Comparison of ENCODE assay signal across 14 mouse cellular contexts in the genomic region with DNA sequence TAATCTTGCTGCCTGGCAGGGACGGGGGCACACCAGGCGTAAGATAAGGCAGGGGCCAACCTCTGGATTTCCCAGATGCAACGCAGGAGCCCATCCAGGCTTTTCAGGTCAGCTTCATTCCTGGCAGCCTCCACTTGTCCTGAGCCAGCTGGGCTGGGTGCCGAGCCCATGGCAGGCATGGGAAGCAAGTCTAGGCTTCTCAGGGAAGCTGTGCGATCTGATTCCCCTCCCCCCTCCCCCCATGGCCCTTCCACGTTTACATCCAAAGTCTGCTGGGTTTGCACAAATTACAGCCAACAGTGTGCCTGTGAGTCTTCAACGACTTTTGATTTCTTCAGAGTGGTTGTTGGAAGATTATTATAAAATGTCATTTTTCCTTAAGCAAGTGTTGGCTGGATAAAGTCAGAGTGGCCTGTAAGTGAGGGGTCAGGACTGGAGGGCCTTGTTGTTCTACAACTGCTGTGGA. TPM values are rescaled to one million over a fixed set of nuclear protein-coding genes. Genes with fewer than 3 reads are reported as not detected.
A peak's percentile ranks its signal among the peaks of the same experiment; 100 is the strongest.
DNase-seq lines count a peak whose midpoint lies in the region; ATAC-seq lines count a peak whose summit lies in the region.
"Had no signal": no experiment of that assay in that cellular context is flagged by ENCODE, and none has a peak within 500 bp of the region (broad histone marks: within the 10 kb centered on the region; RNA-seq: fewer than 3 reads in every experiment).

No protein-coding gene starts in this region.

- H3K4me3 ChIP-seq in heart, embryonic 15.5 days: no peak overlapping the region
- H3K4me3 ChIP-seq in stomach, embryonic 16.5 days (replicated peaks; ENCODE audit: low read length): no peak overlapping the region
- no peak overlapping the region for H3K4me3 ChIP-seq in midbrain, embryonic 13.5 days (replicated peaks)
- H3K4me3 ChIP-seq: embryonic facial prominence, embryonic 15.5 days; left cerebral cortex, adult 2 months; liver, embryonic 13.5 days had no signal

- peak overlapping the region; percentile 13; the same call in 1 of the 2 replicates for H3K27ac ChIP-seq in heart, embryonic 15.5 days
- no peak overlapping the region for H3K27ac ChIP-seq in stomach, embryonic 16.5 days (ENCODE audit: low read length)
- no peak overlapping the region for H3K27ac ChIP-seq in midbrain, embryonic 13.5 days
- H3K27ac ChIP-seq: embryonic facial prominence, embryonic 15.5 days; left cerebral cortex, adult 2 months; liver, embryonic 13.5 days had no signal

- no peaks in the 10 kb centered on the region for H3K27me3 ChIP-seq in heart, embryonic 15.5 days
- no peaks in the 10 kb centered on the region for H3K27me3 ChIP-seq in stomach, embryonic 16.5 days (ENCODE audit: control insufficient read depth, insufficient read depth, low read length)
- H3K27me3 ChIP-seq in midbrain, embryonic 13.5 days: no peaks in the 10 kb centered on the region
- H3K27me3 ChIP-seq: embryonic facial prominence, embryonic 15.5 days; liver, embryonic 13.5 days had no signal

- no peak for ATAC-seq in heart, embryonic 15.5 days (replicated peaks; ENCODE audit: insufficient number of reproducible peaks, insufficient read depth, low FRiP score, low read depth)
- ATAC-seq in stomach, embryonic 16.5 days (ENCODE audit: insufficient read depth, low FRiP score): peak; percentile 48; the same call in 1 of the 2 replicates
- no peak for ATAC-seq in midbrain, embryonic 13.5 days
- ATAC-seq: forebrain, postnatal 0 days had no signal

- peaks cover 22% of the 10 kb centered on the region for H3K4me1 ChIP-seq in heart, embryonic 15.5 days (replicated peaks)
- H3K4me1 ChIP-seq in stomach, embryonic 16.5 days (ENCODE audit: control insufficient read depth, insufficient read depth, low read length): no peaks in the 10 kb centered on the region
- 0 out of 2 replicates have a peak, but pooled peaks cover 5% of the 10 kb centered on the region for H3K4me1 ChIP-seq in midbrain, embryonic 13.5 days (replicated peaks)
- H3K4me1 ChIP-seq: embryonic facial prominence, embryonic 15.5 days; liver, embryonic 13.5 days had no signal

- no peak overlapping the region for H3K4me2 ChIP-seq in heart, embryonic 15.5 days
- H3K4me2 ChIP-seq in stomach, embryonic 16.5 days (ENCODE audit: low read depth, low read length): no peak overlapping the region
- H3K4me2 ChIP-seq in midbrain, embryonic 13.5 days (replicated peaks): no peak overlapping the region
- H3K4me2 ChIP-seq: embryonic facial prominence, embryonic 15.5 days; liver, embryonic 13.5 days had no signal

- 57% methylated on average over 7 of the region's 7 CpGs for WGBS in heart, embryonic 15.5 days
- WGBS in stomach, embryonic 16.5 days: 64% methylated on average over 7 of the region's 7 CpGs
- 84% methylated on average over 7 of the region's 7 CpGs for WGBS in midbrain, embryonic 13.5 days

- H3K9me3 ChIP-seq in heart, embryonic 15.5 days (replicated peaks): no peaks in the 10 kb centered on the region
- no peaks in the 10 kb centered on the region for H3K9me3 ChIP-seq in stomach, embryonic 16.5 days (replicated peaks; ENCODE audit: control insufficient read depth, low read length)
- H3K9me3 ChIP-seq in midbrain, embryonic 13.5 days: no peaks in the 10 kb centered on the region
- H3K9me3 ChIP-seq: embryonic facial prominence, embryonic 15.5 days; liver, embryonic 13.5 days had no signal

- peak; percentile 55 for DNase-seq in adrenal gland, postnatal 14 days
- no peak for DNase-seq in adrenal gland, postnatal 4 days (ENCODE audit: low spot score in 2 of 2)
- DNase-seq in kidney, postnatal 36 days: peak; percentile 59 to 75
- DNase-seq in kidney, postnatal 4 days: no peak
- no peak for DNase-seq in right cerebral cortex, adult 18-20 months
- DNase-seq: forebrain, postnatal 0 days; liver, embryonic 13.5 days had no signal

- peaks cover 63% of the 10 kb centered on the region for H3K36me3 ChIP-seq in heart, embryonic 15.5 days
- peaks cover 4% of the 10 kb centered on the region; the same call in 1 of the 2 replicates for H3K36me3 ChIP-seq in stomach, embryonic 16.5 days (ENCODE audit: control insufficient read depth, insufficient read depth, low read length)
- H3K36me3 ChIP-seq in midbrain, embryonic 13.5 days: no peaks in the 10 kb centered on the region
- H3K36me3 ChIP-seq: embryonic facial prominence, embryonic 15.5 days; liver, embryonic 13.5 days had no signal

- H3K9ac ChIP-seq in heart, embryonic 15.5 days: no peak overlapping the region
- no peak overlapping the region for H3K9ac ChIP-seq in stomach, embryonic 16.5 days (ENCODE audit: low read length)
- no peak overlapping the region for H3K9ac ChIP-seq in midbrain, embryonic 13.5 days (replicated peaks)
- H3K9ac ChIP-seq: embryonic facial prominence, embryonic 15.5 days; forebrain, postnatal 0 days; liver, embryonic 13.5 days had no signal

RNA-seq across cellular contexts. Expression of a gene that starts 13.2 kb away (rescaled TPM):
- total RNA-seq in adrenal gland, postnatal 14 days (2021): 76.0 and 81.6 TPM in 2 replicates
- total RNA-seq in adrenal gland, postnatal 4 days (2021): 100 to 1,000 TPM; 158 to 160 TPM
- polyA plus RNA-seq in heart, embryonic 15.5 days (2015; fragmentation: Nextera tagmentation; extraction: Ambion mirVana): 222 and 235 TPM in 2 replicates
- 151 and 162 TPM in 2 replicates for polyA plus RNA-seq in stomach, embryonic 16.5 days (2015; fragmentation: Nextera tagmentation; extraction: Ambion mirVana)
- polyA plus RNA-seq in midbrain, embryonic 13.5 days (2015; fragmentation: Nextera tagmentation; extraction: Ambion mirVana): 13.8 and 15.9 TPM in 2 replicates
- total RNA-seq: MEL had no signal

RNA-seq across cellular contexts. Expression of a gene that starts 46.1 kb away (rescaled TPM):
- 3.1 and 3.6 TPM in 2 replicates for total RNA-seq in adrenal gland, postnatal 14 days (2021)
- 1 to 10 TPM; 1.7 to 3.3 TPM for total RNA-seq in adrenal gland, postnatal 4 days (2021)
- 1.6 and 2.1 TPM in 2 replicates for polyA plus RNA-seq in heart, embryonic 15.5 days (2015; fragmentation: Nextera tagmentation; extraction: Ambion mirVana)
- polyA plus RNA-seq in stomach, embryonic 16.5 days (2015; fragmentation: Nextera tagmentation; extraction: Ambion mirVana): 4.3 and 5.0 TPM in 2 replicates
- polyA plus RNA-seq in midbrain, embryonic 13.5 days (2015; fragmentation: Nextera tagmentation; extraction: Ambion mirVana): not detected in 2 replicates
- total RNA-seq: MEL had no signal
- polyA plus RNA-seq: hindbrain, embryonic 11.5 days; liver, embryonic 13.5 days had no signal

Comparison
In these comparisons a context has a peak if more than half of its experiments do, and no peak if none do; other contexts are left out.
1. DNase-seq: peak in adrenal gland, postnatal 14 days (single experiment) and kidney, postnatal 36 days (2 of 2); none in adrenal gland, postnatal 4 days (0 of 2), kidney, postnatal 4 days (0 of 2) and right cerebral cortex, adult 18-20 months (single experiment).